Mouse (Mus musculus) small intestine, adult 2 months (tissue): ENCODE data around the gene Olfr806. TPM values are rescaled to one million over a fixed set of nuclear protein-coding genes. Genes with fewer than 3 reads are reported as not detected.

Source experiments
- H3K27ac ChIP-seq: fragments of 200-500 bp; 2 replicates; pipeline ENCODE4 v1.5.1; 2012; ENCODE audit warnings: low read depth, low read length, control low read depth, inconsistent platforms; ENCODE audit not compliant: insufficient read depth
- H3K27me3 ChIP-seq: fragments of 200-500 bp; 2 replicates; pipeline ENCODE4 v1.6.1; 2012; ENCODE audit warnings: mild to moderate bottlenecking, moderate library complexity, low read length, inconsistent platforms; ENCODE audit not compliant: control insufficient read depth, insufficient read depth
- H3K36me3 ChIP-seq: fragments of 200-500 bp; 2 replicates; pipeline ENCODE4 v1.6.1; 2012; ENCODE audit warnings: mild to moderate bottlenecking, low read length, control low read depth, inconsistent platforms; ENCODE audit not compliant: control insufficient read depth, insufficient read depth
- H3K4me1 ChIP-seq: fragments of 200-500 bp; 2 replicates; pipeline ENCODE4 v1.6.1; 2012; ENCODE audit warnings: low read length, inconsistent platforms, mixed read lengths; ENCODE audit not compliant: control insufficient read depth, insufficient read depth, insufficient read length
- H3K4me3 ChIP-seq: fragments of 200-500 bp; 2 replicates; pipeline ENCODE4 v1.5.1; 2012; ENCODE audit warnings: low read depth, mild to moderate bottlenecking, control low read depth, inconsistent platforms, low read length, moderate library complexity
- CTCF ChIP-seq: fragments of 200-500 bp; IDR thresholded peaks from 2 replicates; pipeline ENCODE4 v1.5.1; 2012; ENCODE audit warnings: low read depth, mild to moderate bottlenecking, control low read depth, inconsistent platforms, low read length, moderate library complexity, mixed read lengths; ENCODE audit not compliant: insufficient replicate concordance, insufficient read length; ENCODE audit errors: extremely low read depth
- POLR2A ChIP-seq: fragments of 200-500 bp; IDR thresholded peaks from 2 replicates; pipeline ENCODE4 v1.6.1; 2012; ENCODE audit warnings: low read depth, mild to moderate bottlenecking, control low read depth, inconsistent platforms, low read length, moderate library complexity
- WGBS: fragments of 180-500 bp; shearing (Covaris S2); methylation state at CpG from one replicate; pipeline ENCODE4 v1.1.7; 2018; 5-methylcytosine and 5-hydroxymethylcytosine counted together
- polyA plus RNA-seq: library from polyadenylated mRNA; depleted of rRNA; stranded (reverse); fragments of >200 nt; gene quantifications from 2 replicates; pipeline ENCODE4 v1.2.3, GENCODE M21; 2012; rRNA removed

The Olfr806 gene
- polyA plus RNA-seq: not detected in 2 replicates

- Histone ChIP-seq H3K27ac (no peak within 1 kb of the TSS), H3K36me3 (no peaks in the 10 kb centered on the region), H3K4me1 (no peaks in the 10 kb centered on the region), H3K4me3 (no peak within 1 kb of the TSS), H3K27me3 (no peaks in the 10 kb centered on the region)
- no peak for TF ChIP-seq POLR2A
- TF ChIP-seq CTCF: no peak
Measured at GRCm38 (mm10) chr10:129741821-129742220, at the start of gene Olfr806. Gene Olfr806 (minus strand): TSS chr10:129741921.

GRCm38 (mm10) chr10:129778123-129778522 lies 36.4 kb upstream of the Olfr806 start:
- Histone ChIP-seq H3K4me3 (no peak overlapping the region), H3K27me3 (no peaks in the 10 kb centered on the region), H3K4me1 (no peaks in the 10 kb centered on the region), H3K27ac (no peak overlapping the region), H3K36me3 (no peaks in the 10 kb centered on the region)
- no peak for TF ChIP-seq POLR2A
- TF ChIP-seq CTCF: no peak

GRCm38 (mm10) chr10:129774338-129774737 lies 32.6 kb upstream of the Olfr806 start, which contains the start of gene Olfr809:
Gene Olfr809 (plus strand): TSS chr10:129774638.
- Histone ChIP-seq H3K36me3 (no peaks in the 10 kb centered on the region), H3K27me3 (no peaks in the 10 kb centered on the region), H3K4me1 (no peaks in the 10 kb centered on the region), H3K4me3 (no peak within 1 kb of the TSS), H3K27ac (no peak within 1 kb of the TSS)
- TF ChIP-seq POLR2A (no peak), CTCF (no peak)

GRCm38 (mm10) chr10:129765182-129765581 lies 23.5 kb upstream of the Olfr806 start, which contains the start of gene Olfr808:
Gene Olfr808 (plus strand): TSS chr10:129765482.
- H3K36me3 ChIP-seq: no peaks in the 10 kb centered on the region
- WGBS: 88% methylated on average over 1 of the region's 1 CpGs
- TF ChIP-seq CTCF (no peak), POLR2A (no peak)
- no peaks in the 10 kb centered on the region for H3K4me1 ChIP-seq
- H3K27me3 ChIP-seq: no peaks in the 10 kb centered on the region
- H3K4me3 ChIP-seq: no peak within 1 kb of the TSS
- H3K27ac ChIP-seq: no peak within 1 kb of the TSS

GRCm38 (mm10) chr10:129757693-129758092 lies 16.0 kb upstream of the Olfr806 start, which contains the start of gene Olfr807:
Gene Olfr807 (minus strand): TSS chr10:129757793.
- no peaks in the 10 kb centered on the region for H3K36me3 ChIP-seq
- no peak within 1 kb of the TSS for H3K4me3 ChIP-seq
- TF ChIP-seq CTCF (no peak), POLR2A (no peak)
- WGBS: 81% methylated on average over 1 of the region's 1 CpGs
- no peak within 1 kb of the TSS for H3K27ac ChIP-seq
- no peaks in the 10 kb centered on the region for H3K4me1 ChIP-seq
- H3K27me3 ChIP-seq: no peaks in the 10 kb centered on the region

GRCm38 (mm10) chr10:129729275-129729674 lies 12.4 kb downstream of the Olfr806 start, which contains the start of gene Olfr805:
Gene Olfr805 (minus strand): TSS chr10:129729375.
- no peak within 1 kb of the TSS for H3K4me3 ChIP-seq
- TF ChIP-seq CTCF (no peak), POLR2A (no peak)
- H3K4me1 ChIP-seq: no peaks in the 10 kb centered on the region
- H3K27ac ChIP-seq: no peak within 1 kb of the TSS
- H3K27me3 ChIP-seq: no peaks in the 10 kb centered on the region
- no peaks in the 10 kb centered on the region for H3K36me3 ChIP-seq
- WGBS: 97% methylated on average over 2 of the region's 2 CpGs

GRCm38 (mm10) chr10:129702910-129703309 lies 38.8 kb downstream of the Olfr806 start, which contains the start of gene Olfr804:
Gene Olfr804 (plus strand): TSS chr10:129703210.
- no peak for TF ChIP-seq CTCF
- TF ChIP-seq POLR2A: no peak
- Histone ChIP-seq H3K36me3 (no peaks in the 10 kb centered on the region), H3K4me1 (no peaks in the 10 kb centered on the region), H3K27ac (no peak within 1 kb of the TSS), H3K4me3 (no peak within 1 kb of the TSS), H3K27me3 (no peaks in the 10 kb centered on the region)
